Mouse (Mus musculus) lung, adult 2 months (tissue): ENCODE measurements around the gene Arl4d.

Experiments
- CTCF ChIP-seq: fragments of 200-500 bp; IDR thresholded peaks from 2 replicates; pipeline ENCODE4 v1.5.1; 2011; ENCODE audit warnings: mild to moderate bottlenecking, low read length, control low read depth; ENCODE audit not compliant: insufficient read depth
- POLR2A ChIP-seq: fragments of 200-500 bp; IDR thresholded peaks from 2 replicates; pipeline ENCODE4 v1.6.1; 2011; ENCODE audit warnings: low read depth, mild to moderate bottlenecking, control low read depth, low read length, borderline replicate concordance; ENCODE audit errors: extremely low read depth

GRCm38 (mm10) chr11:101699556-101699955, 34.2 kb downstream of the Arl4d start:
- no peak for TF ChIP-seq CTCF
- TF ChIP-seq POLR2A = no peak
